Mouse (Mus musculus) stomach, postnatal 0 days (tissue): ENCODE measurements at regions not wholly inside any gene's neighbourhood (a gene's known extent, or its start where the extent isn't known, plus 50 kb on each side); places are given as distances from the start of the nearest gene placed in this dataset.

Experiments
- ATAC-seq: fragments of 200-750 bp; cut with Nextera tagmentation; 2 replicates; pipeline ENCODE4 v1.8.0; 2017; ENCODE audit not compliant: low FRiP score, low TSS enrichment
- DNase-seq: peaks from one replicate; pipeline ENCODE4 v3.0.0-alpha.2; 2016; ENCODE audit warnings: low spot score
- H3K27ac ChIP-seq: fragments of 300-500 bp; sonication (generic); replicated peaks from 2 replicates; pipeline ENCODE4 v1.5.1; 2014; ENCODE audit warnings: mild to moderate bottlenecking, control low read depth
- H3K27me3 ChIP-seq: fragments of 300-500 bp; sonication (generic); 2 replicates; pipeline ENCODE4 v1.6.1; 2014; ENCODE audit warnings: low read length; ENCODE audit not compliant: control insufficient read depth, insufficient read depth
- H3K36me3 ChIP-seq: fragments of 300-500 bp; sonication (generic); 2 replicates; pipeline ENCODE4 v1.6.1; 2014; ENCODE audit warnings: low read length, mixed read lengths; ENCODE audit not compliant: control insufficient read depth, insufficient read depth
- H3K4me1 ChIP-seq: fragments of 300-500 bp; sonication (generic); replicated peaks from 2 replicates; pipeline ENCODE4 v1.6.1; 2014; ENCODE audit warnings: antibody characterized with exemption; ENCODE audit not compliant: control insufficient read depth, insufficient read depth
- H3K4me2 ChIP-seq: fragments of 300-500 bp; sonication (generic); replicated peaks from 2 replicates; pipeline ENCODE4 v1.6.1; 2014; ENCODE audit warnings: low read depth, mild to moderate bottlenecking, control low read depth, moderate library complexity
- H3K4me3 ChIP-seq: fragments of 300-500 bp; sonication (generic); 2 replicates; pipeline ENCODE4 v1.5.1; 2014; ENCODE audit warnings: low read depth, low read length, control low read depth
- H3K9ac ChIP-seq: fragments of 300-500 bp; sonication (generic); 2 replicates; pipeline ENCODE4 v1.6.1; 2014; ENCODE audit warnings: mild to moderate bottlenecking, low read length, control low read depth, mixed read lengths
- H3K9me3 ChIP-seq: fragments of 300-500 bp; sonication (generic); 2 replicates; pipeline ENCODE4 v1.6.1; 2016; ENCODE audit warnings: low read length; ENCODE audit not compliant: control insufficient read depth
- CTCF ChIP-seq: IDR thresholded peaks from 2 replicates; pipeline ENCODE4 v1.5.1; 2016; ENCODE audit warnings: antibody characterized with exemption, low read depth, mild to moderate bottlenecking, moderate library complexity
- EP300 ChIP-seq: optimal IDR thresholded peaks from 2 replicates; pipeline ENCODE3; 2016; ENCODE audit warnings: antibody characterized with exemption
- WGBS: fragments of 180-500 bp; shearing (Covaris S2); extraction: QIAGEN DNeasy Blood & Tissue Kit; methylation state at CpG from one replicate; pipeline ENCODE4 v1.1.7; 2014; 5-methylcytosine and 5-hydroxymethylcytosine counted together

GRCm38 (mm10) chr2:173991447-173991846, 84.7 kb upstream of the Stx16 start:
- TF ChIP-seq EP300 (no peak), CTCF (no peak)
- no peak for DNase-seq
- Histone ChIP-seq H3K27ac (no peak overlapping the region), H3K36me3 (no peaks in the 10 kb centered on the region), H3K4me1 (peaks cover 3% of the 10 kb centered on the region; the same call in 1 of the 2 replicates), H3K9ac (no peak overlapping the region), H3K27me3 (no peaks in the 10 kb centered on the region), H3K4me2 (no peak overlapping the region), H3K4me3 (no peak overlapping the region), H3K9me3 (no peaks in the 10 kb centered on the region)
- ATAC-seq, result no peak
- 89% methylated on average over 15 of the region's 15 CpGs for WGBS

GRCm38 (mm10) chr2:173992041-173992440, 84.1 kb upstream of the Stx16 start:
- no peak for DNase-seq
- no peaks in the 10 kb centered on the region for H3K9me3 ChIP-seq
- TF ChIP-seq CTCF (no peak), EP300 (no peak)
- H3K27me3 ChIP-seq, result no peaks in the 10 kb centered on the region
- H3K9ac ChIP-seq, result no peak overlapping the region
- H3K27ac ChIP-seq, result no peak overlapping the region
- WGBS, result 35% methylated on average over 5 of the region's 5 CpGs
- no peak overlapping the region for H3K4me3 ChIP-seq
- H3K4me2 ChIP-seq, result no peak overlapping the region
- ATAC-seq, result no peak
- no peaks in the 10 kb centered on the region for H3K36me3 ChIP-seq
- peaks cover 3% of the 10 kb centered on the region; the same call in 1 of the 2 replicates for H3K4me1 ChIP-seq

GRCm38 (mm10) chr2:173993431-173993955, 82.6 kb upstream of the Stx16 start:
- Histone ChIP-seq H3K9me3 (no peaks in the 10 kb centered on the region), H3K4me3 (no peak overlapping the region), H3K4me2 (no peak overlapping the region), H3K36me3 (no peaks in the 10 kb centered on the region), H3K4me1 (peaks cover 3% of the 10 kb centered on the region; the same call in 1 of the 2 replicates), H3K27ac (no peak overlapping the region), H3K9ac (no peak overlapping the region), H3K27me3 (no peaks in the 10 kb centered on the region)
- ATAC-seq (peak; percentile 31; the same call in 1 of the 2 replicates), DNase-seq (no peak)
- TF ChIP-seq CTCF, result no peak
- TF ChIP-seq EP300, result no peak
- 69% methylated on average over 5 of the region's 5 CpGs for WGBS

GRCm38 (mm10) chr2:173994301-173995073, 81.6 kb upstream of the Stx16 start:
- Histone ChIP-seq H3K27me3 (no peaks in the 10 kb centered on the region), H3K4me2 (no peak overlapping the region), H3K36me3 (no peaks in the 10 kb centered on the region), H3K4me1 (peaks cover 3% of the 10 kb centered on the region; the same call in 1 of the 2 replicates), H3K4me3 (no peak overlapping the region), H3K9ac (no peak overlapping the region), H3K27ac (no peak overlapping the region), H3K9me3 (no peaks in the 10 kb centered on the region)
- TF ChIP-seq EP300 (no peak), CTCF (no peak)
- WGBS, result 36% methylated on average over 13 of the region's 13 CpGs
- DNase-seq (no peak), ATAC-seq (no peak)

- no peak overlapping the region for H3K4me3 ChIP-seq
- DNase-seq, result no peak
- TF ChIP-seq EP300 (no peak), CTCF (no peak)
- H3K27me3 ChIP-seq, result no peaks in the 10 kb centered on the region
- H3K9me3 ChIP-seq, result peaks cover 4% of the 10 kb centered on the region; the same call in 1 of the 2 replicates
- no peaks in the 10 kb centered on the region for H3K4me1 ChIP-seq
- no peak for ATAC-seq
- no peak overlapping the region for H3K27ac ChIP-seq
- H3K36me3 ChIP-seq, result no peaks in the 10 kb centered on the region
- WGBS, result 74% methylated on average over 8 of the region's 8 CpGs
- H3K9ac ChIP-seq, result no peak overlapping the region
- no peak overlapping the region for H3K4me2 ChIP-seq
Measured at GRCm38 (mm10) chr2:174004666-174005065, 71.4 kb upstream of the Stx16 start.

- DNase-seq (no peak), ATAC-seq (peak; percentile 46; the same call in 1 of the 2 replicates)
- Histone ChIP-seq H3K27me3 (no peaks in the 10 kb centered on the region), H3K9me3 (peaks cover 4% of the 10 kb centered on the region; the same call in 1 of the 2 replicates), H3K4me1 (peaks cover 5% of the 10 kb centered on the region; the same call in 1 of the 2 replicates), H3K4me3 (no peak overlapping the region), H3K27ac (peak overlapping the region; percentile 90), H3K36me3 (no peaks in the 10 kb centered on the region), H3K9ac (no peak overlapping the region), H3K4me2 (no peak overlapping the region)
- TF ChIP-seq EP300 (no peak), CTCF (0 out of 2 replicates have a peak, but pooled peaks have one; percentile 9)
- WGBS, result 49% methylated on average over 2 of the region's 2 CpGs
Measured at GRCm38 (mm10) chr2:174007976-174008349, 68.1 kb upstream of the Stx16 start.
